Mouse (Mus musculus) neutrophil, adult 65 days (primary cell): ENCODE results near the gene Nek2. TPM values are rescaled to one million over a fixed set of nuclear protein-coding genes. Genes with fewer than 3 reads are reported as not detected.

Experiments
- total RNA-seq: library from RNA; stranded (reverse); gene quantifications from 2 replicates; pipeline ENCODE4 v1.2.4, GENCODE M21; 2023

Gene Nek2
- total RNA-seq = 19.7 and 27.1 TPM in 2 replicates

GRCm38 (mm10) chr1:191821326-191822091 is at the start of gene Nek2:
Gene Nek2 (plus strand): TSS chr1:191821444.

Other genes with a start within 250 kb of the Nek2 start
- gene Dtl, start 245.9 kb upstream of the Nek2 start, total RNA-seq = 35.7 and 50.7 TPM in 2 replicates
- gene Ints7, start 245.8 kb upstream of the Nek2 start, total RNA-seq = 24.7 and 34.8 TPM in 2 replicates
- gene Lpgat1, start 103.6 kb upstream of the Nek2 start, total RNA-seq = 73.4 and 78.1 TPM in 2 replicates
- gene Slc30a1, start 85.3 kb downstream of the Nek2 start, total RNA-seq = 10.8 and 22.5 TPM in 2 replicates
- gene Rd3, start 155.9 kb downstream of the Nek2 start, total RNA-seq = 0.88 and 1.1 TPM in 2 replicates